Mouse (Mus musculus) forebrain, embryonic 12.5 days (tissue): Measurements from ENCODE around the gene Mapt. TPM values are rescaled to one million over a fixed set of nuclear protein-coding genes. Genes with fewer than 3 reads are reported as not detected.

Source experiments
- ATAC-seq: fragments of 200-750 bp; cut with Nextera tagmentation; 2 replicates; pipeline ENCODE4 v1.8.0; 2017; ENCODE audit warnings: moderate TSS enrichment; ENCODE audit not compliant: low FRiP score
- H3K27ac ChIP-seq: fragments of 300-500 bp; sonication (generic); 2 replicates; pipeline ENCODE4 v1.5.1; 2016; ENCODE audit warnings: mild to moderate bottlenecking
- H3K27me3 ChIP-seq: fragments of 300-500 bp; sonication (generic); 2 replicates; pipeline ENCODE4 v1.6.1; 2016; ENCODE audit warnings: mild to moderate bottlenecking
- H3K36me3 ChIP-seq: fragments of 300-500 bp; sonication (generic); replicated peaks from 2 replicates; pipeline ENCODE4 v1.6.1; 2016; ENCODE audit warnings: mild to moderate bottlenecking
- H3K4me1 ChIP-seq: fragments of 300-500 bp; sonication (generic); 2 replicates; pipeline ENCODE4 v1.6.1; 2016
- H3K4me2 ChIP-seq: fragments of 300-500 bp; sonication (generic); 2 replicates; pipeline ENCODE4 v1.6.1; 2016; ENCODE audit warnings: mild to moderate bottlenecking, moderate library complexity
- H3K4me3 ChIP-seq: fragments of 300-500 bp; sonication (generic); replicated peaks from 2 replicates; pipeline ENCODE4 v1.5.1; 2016; ENCODE audit warnings: mild to moderate bottlenecking
- H3K9ac ChIP-seq: fragments of 300-500 bp; sonication (generic); 2 replicates; pipeline ENCODE4 v1.6.1; 2016; ENCODE audit warnings: mild to moderate bottlenecking
- H3K9me3 ChIP-seq: fragments of 300-500 bp; sonication (generic); 2 replicates; pipeline ENCODE4 v1.6.1; 2016
- WGBS: fragments of 180-500 bp; shearing (Covaris S2); methylation state at CpG from one replicate; pipeline ENCODE4 v1.1.7; 2016; 5-methylcytosine and 5-hydroxymethylcytosine counted together
- microRNA-seq: library from miRNA; unstranded; fragments of <30 nt; microRNA quantifications from one replicate; pipeline ENCODE4, GENCODE M21; 2017
- polyA plus RNA-seq: library from polyadenylated mRNA; unstranded; fragments of >200 nt; fragmentation: Nextera tagmentation; extraction: Ambion mirVana; gene quantifications from 2 replicates; pipeline ENCODE4 v1.2.1, GENCODE M21; 2016

The Mapt gene
- polyA plus RNA-seq, 1 experiment from 2014 or later, result 115 TPM

- peaks cover 20% of the 10 kb centered on the region for H3K36me3 ChIP-seq
- no peak overlapping the region for H3K4me3 ChIP-seq
- WGBS, result 90% methylated on average over 5 of the region's 5 CpGs
- no peak overlapping the region for H3K27ac ChIP-seq
- H3K9me3 ChIP-seq, result no peaks in the 10 kb centered on the region
- H3K4me2 ChIP-seq, result no peak overlapping the region
- no peaks in the 10 kb centered on the region for H3K27me3 ChIP-seq
- H3K9ac ChIP-seq, result no peak overlapping the region
- ATAC-seq, result no peak
- no peaks in the 10 kb centered on the region for H3K4me1 ChIP-seq
Observed at GRCm38 (mm10) chr11:104367486-104368190, 136.4 kb downstream of the Mapt start.

- ATAC-seq, result no peak
- peaks cover 23% of the 10 kb centered on the region for H3K36me3 ChIP-seq
- WGBS, result 89% methylated on average over 3 of the region's 3 CpGs
Observed at GRCm38 (mm10) chr11:104376291-104376690, 145.1 kb downstream of the Mapt start.

GRCm38 (mm10) chr11:104379635-104380034, 148.4 kb downstream of the Mapt start:
- Histone ChIP-seq H3K4me3 (no peak overlapping the region), H3K9me3 (no peaks in the 10 kb centered on the region), H3K27me3 (no peaks in the 10 kb centered on the region), H3K27ac (no peak overlapping the region), H3K4me1 (no peaks in the 10 kb centered on the region), H3K4me2 (no peak overlapping the region), H3K9ac (no peak overlapping the region), H3K36me3 (peaks cover 9% of the 10 kb centered on the region)
- ATAC-seq, result no peak
- 79% methylated on average over 1 of the region's 1 CpGs for WGBS

More at GRCm38 (mm10) chr11:104376291-104376690, 145.1 kb downstream of the Mapt start:
- H3K4me2 ChIP-seq, result no peak overlapping the region
- H3K27ac ChIP-seq, result no peak overlapping the region
- H3K9ac ChIP-seq, result no peak overlapping the region
- H3K9me3 ChIP-seq, result no peaks in the 10 kb centered on the region
- no peak overlapping the region for H3K4me3 ChIP-seq
- no peaks in the 10 kb centered on the region for H3K27me3 ChIP-seq
- no peaks in the 10 kb centered on the region for H3K4me1 ChIP-seq

Small RNA genes lying within 50 kb of the gene (microRNA-seq; reads per million reads assigned to microRNA genes)
- gene Gm47310, result not detected

Other genes with a start within 250 kb of the Mapt start
- gene Crhr1, start 98.5 kb upstream of the Mapt start, polyA plus RNA-seq, result 0.56 TPM in 2 replicates
- gene Sppl2c, start 45.1 kb upstream of the Mapt start, polyA plus RNA-seq, result not detected in 2 replicates
- gene Kansl1, start 237.5 kb downstream of the Mapt start, polyA plus RNA-seq, result 34.9 and 36.2 TPM in 2 replicates